9 mouse cellular contexts compared by ENCODE assay signal in the genomic region with DNA sequence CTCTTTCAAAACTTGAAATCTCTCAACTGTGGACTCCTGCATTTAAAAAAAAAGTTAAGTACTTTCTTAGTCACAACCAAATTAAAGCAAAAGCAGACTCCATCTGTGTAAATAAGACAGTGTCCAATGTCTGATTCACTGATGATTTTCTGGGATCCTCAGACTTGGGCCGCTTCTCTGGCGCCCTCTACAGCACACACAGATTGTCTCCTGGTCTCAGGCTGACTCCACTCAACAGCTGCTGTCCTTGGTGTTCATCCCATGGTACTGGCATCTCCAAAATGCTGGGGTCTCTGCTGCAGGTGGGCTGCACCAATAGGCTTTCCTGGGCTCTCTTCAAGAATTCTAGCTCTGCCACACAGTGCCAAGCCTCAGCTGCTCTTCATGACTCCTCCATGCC. TPM values are rescaled to one million over a fixed set of nuclear protein-coding genes. Genes with fewer than 3 reads are reported as not detected.
A peak's percentile ranks its signal among the peaks of the same experiment; 100 is the strongest.
DNase-seq lines count a peak whose midpoint lies in the region; ATAC-seq lines count a peak whose summit lies in the region.
"Had no signal": no experiment of that assay in that cellular context is flagged by ENCODE, and none has a peak within 500 bp of the region (broad histone marks: within the 10 kb centered on the region; RNA-seq: fewer than 3 reads in every experiment).

No protein-coding gene starts in this region.

- peak; percentile 53 for DNase-seq in liver
- peak; percentile 73 for DNase-seq in R1 (ENCODE audit: low read depth, low spot score)
- DNase-seq in cerebellum, adult 8-10 months = peak; percentile 60
- peak; percentile 37 to 61 for DNase-seq in heart, postnatal 36 days
- peak; percentile 42 for DNase-seq in limb, embryonic 10.5 days (ENCODE audit: low spot score)
- DNase-seq in retina, postnatal 7 days (ENCODE audit: low read depth, low spot score) = peak; percentile 39

- ATAC-seq in liver, embryonic 12.5 days = no peak
- ATAC-seq in forebrain, embryonic 16.5 days = no peak; the same call in 1 of the 2 replicates

- WGBS in liver, embryonic 12.5 days (ENCODE audit: insufficient replicate concordance) = 7% methylated on average over 2 of the region's 2 CpGs
- WGBS in limb, embryonic 10.5 days = 8% methylated on average over 2 of the region's 2 CpGs
- 3% methylated on average over 2 of the region's 2 CpGs for WGBS in forebrain, embryonic 16.5 days

- H3K36me3 ChIP-seq in liver, embryonic 12.5 days = peaks cover 92% of the 10 kb centered on the region
- no peaks in the 10 kb centered on the region for H3K36me3 ChIP-seq in limb, embryonic 10.5 days
- H3K36me3 ChIP-seq in forebrain, embryonic 16.5 days (ENCODE audit: control insufficient read depth, insufficient read depth) = peaks cover 11% of the 10 kb centered on the region; the same call in 1 of the 2 replicates

- H3K4me1 ChIP-seq in liver, embryonic 12.5 days = no peaks in the 10 kb centered on the region
- no peaks in the 10 kb centered on the region for H3K4me1 ChIP-seq in limb, embryonic 10.5 days
- H3K4me1 ChIP-seq in forebrain, embryonic 16.5 days (replicated peaks; ENCODE audit: control insufficient read depth, insufficient read depth, low read length) = no peaks in the 10 kb centered on the region
- H3K4me1 ChIP-seq: liver, embryonic 15.5 days had no signal

- no peak overlapping the region for H3K27ac ChIP-seq in liver, embryonic 12.5 days
- no peak overlapping the region for H3K27ac ChIP-seq in limb, embryonic 10.5 days
- no peak overlapping the region for H3K27ac ChIP-seq in forebrain, embryonic 16.5 days (ENCODE audit: low read length)
- H3K27ac ChIP-seq: liver, embryonic 15.5 days had no signal

- no peak overlapping the region for H3K9ac ChIP-seq in liver, embryonic 12.5 days
- H3K9ac ChIP-seq in forebrain, embryonic 16.5 days (replicated peaks; ENCODE audit: low read depth, low read length) = no peak overlapping the region
- H3K9ac ChIP-seq: liver, embryonic 15.5 days had no signal

- no peaks in the 10 kb centered on the region for H3K27me3 ChIP-seq in liver, embryonic 12.5 days (replicated peaks)
- H3K27me3 ChIP-seq in limb, embryonic 10.5 days (ENCODE audit: low read depth, poor library complexity, severe bottlenecking) = no peaks in the 10 kb centered on the region
- no peaks in the 10 kb centered on the region for H3K27me3 ChIP-seq in forebrain, embryonic 16.5 days (replicated peaks; ENCODE audit: control insufficient read depth, insufficient read depth, low read length)
- H3K27me3 ChIP-seq: liver, embryonic 15.5 days had no signal

- no peak overlapping the region for H3K4me3 ChIP-seq in liver, embryonic 12.5 days
- H3K4me3 ChIP-seq in limb, embryonic 10.5 days = no peak overlapping the region
- H3K4me3 ChIP-seq in forebrain, embryonic 16.5 days (replicated peaks; ENCODE audit: low read length) = no peak overlapping the region
- H3K4me3 ChIP-seq: liver, embryonic 15.5 days had no signal

- H3K9me3 ChIP-seq in liver, embryonic 12.5 days (replicated peaks) = no peaks in the 10 kb centered on the region
- no peaks in the 10 kb centered on the region for H3K9me3 ChIP-seq in limb, embryonic 10.5 days (replicated peaks)
- H3K9me3 ChIP-seq in forebrain, embryonic 16.5 days (ENCODE audit: control insufficient read depth, low read length) = no peaks in the 10 kb centered on the region
- H3K9me3 ChIP-seq: liver, embryonic 15.5 days had no signal

- intact Hi-C loops in heart, postnatal 36 days (cut with DNase I) = loop anchor here (1.0 to 5.0 kb wide), 2 partner anchors 217 to 238 kb away; a partner anchor contains a TSS

- no peak overlapping the region for H3K4me2 ChIP-seq in liver, embryonic 12.5 days
- H3K4me2 ChIP-seq in forebrain, embryonic 16.5 days (ENCODE audit: low read length) = no peak overlapping the region
- H3K4me2 ChIP-seq: liver, embryonic 15.5 days had no signal

RNA-seq across cellular contexts. Expression of a gene that starts 24.5 kb away (rescaled TPM):
- polyA plus RNA-seq in liver, embryonic 12.5 days (2016; fragmentation: Nextera tagmentation; extraction: Ambion mirVana) = 195 and 204 TPM in 2 replicates
- total RNA-seq in heart, postnatal 36 days (2021) = 10 to 100 TPM; 58.4 to 61.6 TPM
- polyA plus RNA-seq in limb, embryonic 10.5 days (2016; fragmentation: Nextera tagmentation; extraction: Ambion mirVana) = 471 and 496 TPM in 2 replicates
- polyA plus RNA-seq in forebrain, embryonic 16.5 days (2015; fragmentation: Nextera tagmentation; extraction: Ambion mirVana) = 362 and 389 TPM in 2 replicates

RNA-seq across cellular contexts. Expression of a gene that starts 36.6 kb away (rescaled TPM):
- polyA plus RNA-seq in liver, embryonic 12.5 days (2016; fragmentation: Nextera tagmentation; extraction: Ambion mirVana) = 92.1 and 100 TPM in 2 replicates
- 100 to 1,000 TPM; 511 to 548 TPM for total RNA-seq in heart, postnatal 36 days (2021)
- polyA plus RNA-seq in limb, embryonic 10.5 days (2016; fragmentation: Nextera tagmentation; extraction: Ambion mirVana) = 87.9 and 104 TPM in 2 replicates
- 30.4 and 34.8 TPM in 2 replicates for polyA plus RNA-seq in forebrain, embryonic 16.5 days (2015; fragmentation: Nextera tagmentation; extraction: Ambion mirVana)

RNA-seq across cellular contexts. Expression of a gene that starts 38.1 kb away (rescaled TPM):
- polyA plus RNA-seq in liver, embryonic 12.5 days (2016; fragmentation: Nextera tagmentation; extraction: Ambion mirVana) = 21.1 and 22.6 TPM in 2 replicates
- 10 to 100 TPM; 13.5 to 15.5 TPM for total RNA-seq in heart, postnatal 36 days (2021)
- polyA plus RNA-seq in limb, embryonic 10.5 days (2016; fragmentation: Nextera tagmentation; extraction: Ambion mirVana) = 2.8 and 3.6 TPM in 2 replicates
- polyA plus RNA-seq in forebrain, embryonic 16.5 days (2015; fragmentation: Nextera tagmentation; extraction: Ambion mirVana) = 23.9 and 29.6 TPM in 2 replicates

RNA-seq across cellular contexts. Expression of a gene that starts 39.0 kb away (rescaled TPM):
- polyA plus RNA-seq in liver, embryonic 12.5 days (2016; fragmentation: Nextera tagmentation; extraction: Ambion mirVana) = not detected in 2 replicates
- total RNA-seq in heart, postnatal 36 days (2021) = under 1 TPM in 1 of 2 experiments, not detected in 1; 0.08 TPM
- polyA plus RNA-seq in limb, embryonic 10.5 days (2016; fragmentation: Nextera tagmentation; extraction: Ambion mirVana) = not detected in 2 replicates
- polyA plus RNA-seq in forebrain, embryonic 16.5 days (2015; fragmentation: Nextera tagmentation; extraction: Ambion mirVana) = 0.47 and 0.97 TPM in 2 replicates
- polyA plus RNA-seq: liver, embryonic 15.5 days had no signal

RNA-seq across cellular contexts. Expression of a gene that starts 53.0 kb away (rescaled TPM):
- polyA plus RNA-seq in liver, embryonic 12.5 days (2016; fragmentation: Nextera tagmentation; extraction: Ambion mirVana) = 0.70 and 0.96 TPM in 2 replicates
- 1 to 10 TPM; 1.1 to 1.4 TPM for total RNA-seq in heart, postnatal 36 days (2021)
- 1.7 and 2.7 TPM in 2 replicates for polyA plus RNA-seq in limb, embryonic 10.5 days (2016; fragmentation: Nextera tagmentation; extraction: Ambion mirVana)
- polyA plus RNA-seq in forebrain, embryonic 16.5 days (2015; fragmentation: Nextera tagmentation; extraction: Ambion mirVana) = 6.2 and 9.5 TPM in 2 replicates
